Mouse (Mus musculus): Measurements from ENCODE around the gene Osbpl2.

Gene Osbpl2

GRCm38 (mm10) chr2:180118661-180119438 lies at the start of gene Osbpl2:
Osbpl2 (plus strand) TSS chr2:180119306.
- DNase-seq (ENCODE audit: low read depth): peak; percentile 99

DNA sequence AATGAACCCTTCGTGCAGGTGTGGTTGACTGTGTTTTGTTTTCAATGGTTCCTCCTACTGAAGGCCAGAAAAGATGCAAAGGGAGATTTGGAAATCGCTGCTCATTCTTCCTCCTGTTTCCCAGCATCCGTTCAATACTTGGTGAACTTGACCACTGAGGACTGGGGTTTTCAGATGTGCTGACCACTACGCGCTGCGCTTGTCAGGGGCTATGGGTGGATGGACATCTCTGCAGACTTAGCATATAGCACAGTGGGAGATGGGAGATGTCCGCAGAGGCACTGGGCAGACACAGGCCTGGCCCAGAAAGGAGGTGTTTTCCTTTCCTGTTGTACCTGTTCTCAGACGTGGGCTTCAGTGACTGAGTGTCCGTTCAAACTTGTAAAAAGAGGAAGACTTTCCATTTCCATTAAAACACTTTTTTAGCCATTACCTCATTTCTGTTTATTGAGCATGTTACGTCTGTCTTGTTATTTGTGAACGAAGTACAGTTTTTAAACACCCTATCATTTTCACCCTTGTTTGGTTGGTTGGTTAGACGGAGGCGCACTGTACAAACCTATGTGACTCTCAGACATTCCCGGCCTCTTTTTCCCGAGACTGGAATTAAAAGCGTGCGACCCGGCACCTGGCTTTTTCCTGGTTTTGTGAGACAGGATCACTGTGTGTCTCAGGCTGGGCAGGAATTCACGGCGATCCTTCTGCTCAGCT lies 49.2 kb upstream of the Osbpl2 start:
- DNase-seq (ENCODE audit: low read depth): no peak

GRCm38 (mm10) chr2:180070481-180071453 lies 48.3 kb upstream of the Osbpl2 start, which contains the start of gene Mtg2:
Mtg2 (plus strand) TSS chr2:180070588.
- peak; percentile 96 for DNase-seq (ENCODE audit: low read depth)

- no peak for DNase-seq (ENCODE audit: low read depth)
Observed at GRCm38 (mm10) chr2:180071671-180072070, 47.4 kb upstream of the Osbpl2 start.

- no peak for DNase-seq (ENCODE audit: low read depth)
Observed at GRCm38 (mm10) chr2:180072886-180073285, 46.2 kb upstream of the Osbpl2 start.

GRCm38 (mm10) chr2:180077622-180078021 lies 41.5 kb upstream of the Osbpl2 start:
- DNase-seq (ENCODE audit: low read depth): no peak

GRCm38 (mm10) chr2:180080680-180081079 lies 38.4 kb upstream of the Osbpl2 start:
- DNase-seq (ENCODE audit: low read depth): no peak

GRCm38 (mm10) chr2:180083063-180083462 lies 36.0 kb upstream of the Osbpl2 start:
- no peak for DNase-seq (ENCODE audit: low read depth)

- peak; percentile 24 for DNase-seq (ENCODE audit: low read depth)
Observed at GRCm38 (mm10) chr2:180084565-180084964, 34.5 kb upstream of the Osbpl2 start.

DNA sequence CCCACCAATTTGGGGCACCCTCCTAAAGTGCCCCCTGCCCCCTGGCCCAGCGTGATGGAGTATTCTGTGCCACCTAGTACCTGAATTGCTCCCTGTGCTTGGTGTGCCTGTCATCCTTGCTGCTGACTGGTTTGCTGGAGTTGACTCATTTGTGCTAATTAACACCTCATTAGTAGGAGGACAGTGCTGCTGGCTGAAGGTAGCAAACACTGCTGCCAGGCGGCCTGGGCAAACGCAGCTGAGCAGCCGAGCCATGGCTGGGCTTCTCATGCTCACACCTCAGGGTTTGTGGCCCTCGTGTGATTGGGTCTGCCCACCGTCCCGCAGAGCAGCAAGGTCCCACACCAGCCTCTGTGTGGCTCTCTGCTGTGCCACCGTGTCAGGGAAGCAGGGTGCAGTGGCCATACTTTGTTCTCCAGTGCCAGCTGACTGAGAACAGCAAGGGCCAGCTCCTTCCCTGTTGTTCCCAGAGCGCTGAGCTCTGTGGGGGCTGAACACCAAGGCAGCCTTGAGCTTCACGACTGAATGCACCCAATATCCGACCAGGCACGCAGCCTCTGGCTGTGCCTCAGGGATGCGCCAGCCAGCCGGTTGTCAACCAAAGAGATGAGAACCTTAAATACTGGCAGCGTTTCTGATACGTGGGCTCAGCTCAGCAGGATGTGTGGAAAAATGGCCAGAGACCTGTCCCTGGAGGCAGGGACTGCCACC lies 33.0 kb upstream of the Osbpl2 start:
- DNase-seq (ENCODE audit: low read depth): no peak

DNA sequence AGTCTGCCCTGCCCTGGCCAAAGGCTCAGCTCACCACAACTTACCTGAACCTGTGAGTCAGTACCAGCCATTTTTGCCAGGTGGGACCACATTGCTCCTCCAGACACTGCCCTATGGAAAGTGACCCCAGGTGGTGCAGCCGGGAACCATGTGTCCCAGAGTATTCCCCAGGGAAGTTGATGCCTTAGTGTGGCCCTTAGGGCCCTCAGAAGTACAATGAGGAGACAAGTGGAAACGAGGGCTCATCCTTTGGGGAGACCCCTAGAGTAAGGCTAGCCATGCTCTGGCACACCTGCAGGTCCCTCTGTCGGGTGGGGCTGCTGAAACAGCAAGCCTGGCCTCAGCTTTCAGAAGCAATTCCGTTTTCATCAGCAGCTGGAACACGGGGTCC lies 32.5 kb upstream of the Osbpl2 start:
- no peak for DNase-seq (ENCODE audit: low read depth)

DNA sequence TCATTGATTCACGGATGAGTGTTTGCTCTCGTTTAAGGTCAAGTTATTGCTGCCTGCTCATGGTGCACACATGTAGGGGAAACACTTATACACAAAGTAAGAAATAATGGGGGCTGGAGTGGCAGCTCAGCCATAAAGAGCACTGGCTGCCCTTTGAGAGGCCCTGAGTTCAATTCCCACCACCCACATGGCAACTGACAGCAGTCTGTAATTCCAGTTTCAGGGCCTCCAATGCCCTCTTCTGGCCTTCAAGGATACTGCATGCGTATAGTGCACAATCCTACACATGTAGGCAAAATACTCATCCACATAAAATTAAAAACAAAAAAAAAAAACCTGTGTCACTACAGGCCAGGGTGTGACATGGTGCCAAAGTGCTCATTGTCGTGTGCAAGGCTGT lies 31.6 kb upstream of the Osbpl2 start:
- DNase-seq (ENCODE audit: low read depth): no peak

- no peak for DNase-seq (ENCODE audit: low read depth)
Observed at GRCm38 (mm10) chr2:180090285-180090684, 28.8 kb upstream of the Osbpl2 start.

GRCm38 (mm10) chr2:180095711-180096110 lies 23.4 kb upstream of the Osbpl2 start:
- DNase-seq (ENCODE audit: low read depth): no peak

GRCm38 (mm10) chr2:180097585-180097984 lies 21.5 kb upstream of the Osbpl2 start:
- DNase-seq (ENCODE audit: low read depth): no peak

- DNase-seq (ENCODE audit: low read depth): no peak
Observed at GRCm38 (mm10) chr2:180098167-180098566, 20.9 kb upstream of the Osbpl2 start.

DNA sequence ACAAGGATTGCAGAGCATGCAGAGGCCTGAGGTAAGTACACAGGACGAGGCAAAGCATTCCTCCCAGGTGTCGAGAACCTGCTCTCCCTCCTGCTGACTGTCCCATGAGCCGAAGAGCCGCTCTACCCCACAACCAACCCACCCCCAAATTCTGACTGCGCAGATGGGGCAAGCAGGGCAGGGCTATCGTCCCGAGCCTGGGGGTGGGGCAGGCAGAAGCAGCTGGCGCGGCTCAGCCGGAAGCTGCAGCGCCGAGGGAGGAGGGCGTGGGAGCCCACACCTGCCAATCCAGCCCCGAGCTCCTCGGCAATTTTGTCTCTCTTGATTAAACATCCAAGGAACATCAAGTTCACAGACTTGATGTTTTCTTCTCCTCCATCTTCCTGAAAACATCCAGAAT lies 19.6 kb upstream of the Osbpl2 start:
- no peak for DNase-seq (ENCODE audit: low read depth)

- DNase-seq (ENCODE audit: low read depth): no peak
Observed at GRCm38 (mm10) chr2:180103151-180103977, 15.7 kb upstream of the Osbpl2 start.

GRCm38 (mm10) chr2:180103978-180104658 lies 15.0 kb upstream of the Osbpl2 start, which contains the start of gene Hrh3:
Hrh3 (minus strand) TSS chr2:180104488.
- peak; percentile 54 for DNase-seq (ENCODE audit: low read depth)

All from NIH3T3 (cell line).